Mouse (Mus musculus) kidney, embryonic 14.5 days (tissue): ENCODE measurements at regions not wholly inside any gene's neighbourhood (a gene's known extent, or its start where the extent isn't known, plus 50 kb on each side); places are given as distances from the start of the nearest gene placed in this dataset.

Experiments
- ATAC-seq: fragments of 200-750 bp; cut with Nextera tagmentation; 2 replicates; pipeline ENCODE4 v1.8.0; 2017; ENCODE audit warnings: moderate number of reproducible peaks, mild to moderate bottlenecking, moderate TSS enrichment, moderate library complexity; ENCODE audit not compliant: low FRiP score, low TSS enrichment
- H3K27ac ChIP-seq: fragments of 300-500 bp; sonication (generic); 2 replicates; pipeline ENCODE4 v1.5.1; 2014; ENCODE audit warnings: low read depth, mild to moderate bottlenecking, low read length, moderate library complexity, mixed read lengths
- H3K27me3 ChIP-seq: fragments of 300-500 bp; sonication (generic); 2 replicates; pipeline ENCODE4 v1.6.1; 2014; ENCODE audit warnings: mild to moderate bottlenecking, low read length; ENCODE audit not compliant: control insufficient read depth, insufficient read depth
- H3K36me3 ChIP-seq: fragments of 300-500 bp; sonication (generic); 2 replicates; pipeline ENCODE4 v1.6.1; 2014; ENCODE audit warnings: low read length, mixed read lengths; ENCODE audit not compliant: control insufficient read depth, insufficient read depth
- H3K4me1 ChIP-seq: fragments of 300-500 bp; sonication (generic); 2 replicates; pipeline ENCODE4 v1.6.1; 2014; ENCODE audit warnings: low read length, mixed read lengths; ENCODE audit not compliant: control insufficient read depth, insufficient read depth
- H3K4me2 ChIP-seq: fragments of 300-500 bp; sonication (generic); replicated peaks from 2 replicates; pipeline ENCODE4 v1.6.1; 2014; ENCODE audit warnings: low read depth, mild to moderate bottlenecking, low read length
- H3K4me3 ChIP-seq: fragments of 300-500 bp; sonication (generic); 2 replicates; pipeline ENCODE4 v1.5.1; 2014; ENCODE audit warnings: mild to moderate bottlenecking, low read length
- H3K9ac ChIP-seq: fragments of 300-500 bp; sonication (generic); 2 replicates; pipeline ENCODE4 v1.6.1; 2014; ENCODE audit warnings: low read depth, mild to moderate bottlenecking, low read length, moderate library complexity
- H3K9me3 ChIP-seq: fragments of 300-500 bp; sonication (generic); 2 replicates; pipeline ENCODE4 v1.6.1; 2016; ENCODE audit warnings: low read length; ENCODE audit not compliant: control insufficient read depth
- WGBS: fragments of 180-500 bp; shearing (Covaris S2); extraction: QIAGEN DNeasy Blood & Tissue Kit; methylation state at CpG from one replicate; pipeline ENCODE4 v1.1.7; 2014; 5-methylcytosine and 5-hydroxymethylcytosine counted together

DNA sequence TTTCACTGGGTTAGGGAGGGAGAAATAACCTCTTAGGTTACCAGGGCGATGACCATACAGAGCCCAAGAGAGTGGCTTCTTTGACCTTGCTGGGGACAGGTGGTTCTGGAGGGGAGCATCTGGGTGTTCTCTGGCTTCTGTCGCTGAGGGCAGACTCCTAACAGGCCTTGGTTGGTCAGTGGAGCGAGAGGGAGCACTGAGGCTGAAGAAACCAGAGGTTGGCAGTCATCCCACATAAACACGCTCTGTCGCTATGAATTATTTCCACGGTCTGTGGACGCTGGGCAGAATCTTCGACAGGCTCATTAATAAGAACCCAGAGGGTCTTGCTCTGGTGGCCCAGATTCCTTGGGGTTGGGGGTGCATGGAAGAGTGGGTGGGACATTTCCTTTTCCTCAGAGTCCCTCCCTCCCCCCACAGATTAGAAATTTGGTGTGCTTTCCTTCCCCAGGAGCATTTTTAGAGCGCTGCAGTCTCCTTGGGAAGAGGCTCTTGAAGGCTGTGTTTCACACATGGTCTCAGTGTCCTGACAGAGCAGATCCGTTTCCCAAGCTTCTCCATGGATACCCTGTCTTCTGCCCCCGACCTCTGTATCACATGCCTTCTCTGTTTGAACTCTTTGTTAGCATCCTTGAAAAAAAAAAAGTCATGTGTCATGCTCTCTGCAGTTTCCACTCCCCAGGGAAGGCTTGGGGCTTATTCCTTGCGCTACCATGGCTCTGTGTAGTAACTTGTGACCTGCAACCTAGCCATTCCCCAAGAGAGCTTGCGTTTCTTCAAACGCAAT is 190.1 kb downstream of the 4933412E24Rik start:
- no peaks in the 10 kb centered on the region; the same call in 1 of the 2 replicates for H3K27me3 ChIP-seq
- H3K9ac ChIP-seq = no peak overlapping the region
- H3K36me3 ChIP-seq = no peaks in the 10 kb centered on the region
- peak; percentile 76 for ATAC-seq
- WGBS = 14% methylated on average over 14 of the region's 14 CpGs
- H3K27ac ChIP-seq = peak overlapping the region; percentile 37; the same call in 1 of the 2 replicates
- no peak overlapping the region; the same call in 1 of the 2 replicates for H3K4me2 ChIP-seq
- H3K9me3 ChIP-seq = no peaks in the 10 kb centered on the region
- peaks cover 35% of the 10 kb centered on the region for H3K4me1 ChIP-seq
- no peak overlapping the region for H3K4me3 ChIP-seq

DNA sequence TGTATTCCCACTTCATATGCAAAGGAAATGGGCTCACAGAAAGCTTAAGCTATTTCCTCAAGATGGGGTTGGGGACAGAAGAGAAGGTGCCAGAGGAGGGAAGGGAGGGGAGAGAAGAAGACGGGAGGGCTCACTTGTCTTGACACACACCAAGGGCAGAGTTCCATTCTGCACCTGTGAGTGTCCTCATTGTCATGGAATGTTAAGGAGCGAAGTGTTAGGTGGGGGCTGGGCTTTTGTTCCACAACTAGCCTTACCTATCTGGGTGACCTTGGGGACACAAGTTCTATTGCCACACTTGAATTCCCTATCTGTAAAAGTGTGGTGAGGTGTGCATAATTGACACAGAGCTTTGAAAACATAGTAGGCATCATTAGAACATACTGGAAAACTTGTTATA is 192.5 kb downstream of the 4933412E24Rik start:
- H3K9me3 ChIP-seq = no peaks in the 10 kb centered on the region
- no peak for ATAC-seq
- no peaks in the 10 kb centered on the region for H3K36me3 ChIP-seq
- H3K4me2 ChIP-seq = no peak overlapping the region
- no peaks in the 10 kb centered on the region; the same call in 1 of the 2 replicates for H3K27me3 ChIP-seq
- H3K4me1 ChIP-seq = peaks cover 35% of the 10 kb centered on the region
- H3K9ac ChIP-seq = no peak overlapping the region
- 57% methylated on average over 2 of the region's 2 CpGs for WGBS
- no peak overlapping the region for H3K4me3 ChIP-seq
- H3K27ac ChIP-seq = no peak overlapping the region

DNA sequence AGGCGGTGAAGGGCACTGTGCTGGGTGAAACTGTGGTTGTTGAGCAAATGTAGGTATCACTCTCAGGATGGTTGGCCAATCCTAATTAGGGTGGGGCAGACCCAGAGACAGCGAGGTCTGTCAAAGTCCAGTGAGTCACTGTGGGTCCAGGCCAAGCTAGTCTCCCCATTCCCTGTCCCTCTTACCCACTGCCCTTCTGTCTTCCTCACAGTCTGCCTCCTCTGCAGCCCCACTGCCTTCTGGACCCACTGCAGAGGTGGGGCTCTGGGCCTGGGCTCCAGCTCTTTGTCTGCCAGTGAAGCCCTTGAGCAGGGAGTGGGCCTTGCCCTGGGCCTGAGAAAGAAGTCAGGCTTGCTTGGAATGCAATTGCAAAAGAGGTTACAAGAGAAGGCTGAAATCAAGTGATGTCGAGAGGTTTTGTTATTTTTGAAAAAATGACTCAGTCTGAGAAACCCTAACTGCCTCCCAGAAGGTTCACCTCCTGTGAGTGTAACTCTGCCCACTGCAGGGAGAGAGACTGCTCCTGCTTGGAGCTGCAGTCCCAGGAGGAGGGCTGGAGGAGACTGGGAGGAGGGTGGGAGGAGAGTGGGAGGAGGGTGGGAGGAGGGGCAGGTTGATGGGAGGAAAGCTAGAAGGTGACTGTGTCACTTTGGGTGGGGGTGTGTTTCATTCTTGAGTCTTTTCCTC is 193.3 kb downstream of the 4933412E24Rik start:
- Histone ChIP-seq H3K36me3 (no peaks in the 10 kb centered on the region), H3K9ac (no peak overlapping the region), H3K4me1 (peaks cover 35% of the 10 kb centered on the region), H3K27me3 (no peaks in the 10 kb centered on the region), H3K4me3 (no peak overlapping the region), H3K4me2 (no peak overlapping the region), H3K27ac (peak overlapping the region; percentile 48; the same call in 1 of the 2 replicates), H3K9me3 (no peaks in the 10 kb centered on the region)
- ATAC-seq = peak; percentile 71
- WGBS = 48% methylated on average over 3 of the region's 3 CpGs

DNA sequence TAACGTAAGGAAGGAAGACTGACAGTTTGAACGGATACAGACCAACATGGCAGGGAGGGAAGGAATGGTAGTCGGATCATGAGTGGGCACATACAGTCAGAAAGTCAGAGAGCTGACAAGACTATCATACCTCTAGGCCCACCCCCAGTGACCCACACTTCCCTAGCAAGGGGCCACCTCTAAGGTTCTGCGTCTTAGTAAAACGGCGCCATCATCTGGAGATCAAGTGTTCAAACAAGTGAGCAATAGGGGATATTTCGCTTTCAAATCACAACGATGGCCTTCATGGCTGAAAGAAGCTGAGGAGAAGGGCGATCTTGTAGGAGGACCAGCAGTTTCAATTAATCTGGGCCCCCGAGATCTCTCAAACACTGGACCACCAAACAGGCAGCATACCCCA is 196.1 kb downstream of the 4933412E24Rik start:
- 78% methylated on average over 10 of the region's 10 CpGs for WGBS
- ATAC-seq = no peak

DNA sequence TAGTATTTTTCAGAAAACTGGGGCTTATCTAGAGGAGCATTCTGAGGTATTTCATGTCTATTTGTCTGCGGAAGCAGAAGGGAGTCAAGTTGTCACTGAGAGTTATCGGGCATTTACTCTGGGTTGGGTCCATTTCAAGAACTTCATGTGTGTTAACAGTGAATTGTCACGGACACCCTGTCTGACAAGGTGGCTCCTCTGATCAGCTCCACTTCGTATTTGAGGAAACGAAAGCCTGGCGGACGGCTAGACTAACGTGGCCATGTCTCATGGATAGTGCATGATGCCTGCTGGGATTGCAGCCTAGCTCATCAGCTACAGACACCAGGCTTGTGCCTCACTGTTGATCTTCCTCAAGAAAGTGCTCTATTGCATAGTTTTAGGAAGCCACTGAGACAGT is 200.4 kb downstream of the 4933412E24Rik start:
- H3K27me3 ChIP-seq = no peaks in the 10 kb centered on the region
- no peak overlapping the region for H3K4me2 ChIP-seq
- H3K36me3 ChIP-seq = no peaks in the 10 kb centered on the region
- no peak for ATAC-seq
- 92% methylated on average over 8 of the region's 8 CpGs for WGBS
- no peak overlapping the region for H3K9ac ChIP-seq
- no peak overlapping the region for H3K27ac ChIP-seq
- H3K9me3 ChIP-seq = no peaks in the 10 kb centered on the region
- H3K4me3 ChIP-seq = no peak overlapping the region
- H3K4me1 ChIP-seq = no peaks in the 10 kb centered on the region

More for the DNA sequence above, 196.1 kb downstream of the 4933412E24Rik start:
- Histone ChIP-seq H3K9me3 (no peaks in the 10 kb centered on the region), H3K4me1 (peaks cover 13% of the 10 kb centered on the region), H3K27ac (no peak overlapping the region), H3K36me3 (no peaks in the 10 kb centered on the region), H3K4me2 (no peak overlapping the region), H3K9ac (no peak overlapping the region), H3K4me3 (no peak overlapping the region), H3K27me3 (no peaks in the 10 kb centered on the region)

DNA sequence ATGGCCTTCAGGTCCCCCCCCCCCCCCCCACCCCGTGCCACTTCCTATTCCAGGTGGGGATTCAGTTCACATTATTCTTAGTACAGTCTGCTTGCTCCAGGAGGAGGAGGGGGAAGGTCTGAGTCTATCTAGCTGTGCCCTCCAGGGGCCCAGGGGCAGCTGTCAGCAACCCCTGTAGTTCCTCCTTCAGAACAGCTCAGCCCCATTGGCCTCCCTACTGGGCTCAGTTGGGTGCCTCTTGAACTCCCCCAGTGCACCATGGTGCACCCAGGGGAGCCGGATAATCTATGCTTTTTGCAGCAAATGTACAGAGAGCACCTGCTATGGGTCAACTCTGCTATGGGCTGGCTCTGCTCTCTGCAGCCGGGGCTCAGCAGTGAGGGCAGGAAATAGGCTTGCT is 204.8 kb downstream of the 4933412E24Rik start:
- no peak for ATAC-seq
- 50% methylated on average over 3 of the region's 3 CpGs for WGBS
- Histone ChIP-seq H3K4me3 (no peak overlapping the region), H3K27ac (no peak overlapping the region), H3K9ac (no peak overlapping the region), H3K9me3 (no peaks in the 10 kb centered on the region), H3K4me2 (no peak overlapping the region), H3K36me3 (no peaks in the 10 kb centered on the region), H3K27me3 (no peaks in the 10 kb centered on the region), H3K4me1 (no peaks in the 10 kb centered on the region)

DNA sequence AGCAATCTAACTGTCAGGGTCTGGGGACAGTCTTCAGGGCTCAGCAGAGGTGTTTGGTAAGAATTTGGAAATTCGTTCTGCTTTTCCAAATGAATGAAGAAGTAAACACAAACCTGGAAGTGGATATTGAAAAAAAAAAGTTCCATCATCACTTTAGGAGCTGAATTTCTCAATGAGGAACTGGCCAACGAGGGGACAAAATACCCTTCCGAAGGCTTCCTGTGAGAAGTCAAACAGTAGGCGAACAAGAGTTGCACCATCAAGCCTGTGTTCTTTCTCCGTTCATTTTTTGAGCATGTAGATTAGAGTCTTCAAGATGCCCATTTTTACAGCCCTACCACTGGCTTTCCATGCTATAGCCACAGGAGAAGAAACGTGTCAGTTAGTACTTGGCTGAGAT is 207.1 kb downstream of the 4933412E24Rik start:
- Histone ChIP-seq H3K27ac (no peak overlapping the region), H3K36me3 (no peaks in the 10 kb centered on the region), H3K9ac (no peak overlapping the region), H3K4me3 (no peak overlapping the region), H3K4me1 (no peaks in the 10 kb centered on the region), H3K4me2 (no peak overlapping the region), H3K27me3 (no peaks in the 10 kb centered on the region), H3K9me3 (no peaks in the 10 kb centered on the region)
- ATAC-seq = no peak
- WGBS = 94% methylated on average over 6 of the region's 6 CpGs

DNA sequence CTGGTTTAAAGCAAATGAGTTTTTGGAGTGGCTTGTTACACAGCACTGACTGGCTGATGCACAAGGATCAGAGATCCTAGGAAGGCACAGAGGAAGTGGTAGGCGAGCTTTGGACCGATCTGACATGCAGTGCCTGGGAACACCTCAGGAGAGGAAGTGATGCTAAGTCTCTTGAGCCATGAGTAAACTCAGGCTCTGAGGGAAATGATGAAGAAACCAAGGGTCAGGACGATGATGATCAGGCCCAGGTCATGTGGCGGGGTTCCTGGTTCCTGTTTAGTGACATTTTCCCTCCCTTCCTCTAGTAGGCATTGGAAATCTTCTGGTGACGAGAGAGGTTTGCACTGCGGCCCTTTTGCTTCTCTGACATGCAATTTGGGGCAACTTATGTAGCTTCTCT is 208.7 kb downstream of the 4933412E24Rik start:
- no peak overlapping the region for H3K4me3 ChIP-seq
- no peak overlapping the region for H3K4me2 ChIP-seq
- no peak overlapping the region for H3K27ac ChIP-seq
- H3K9ac ChIP-seq = no peak overlapping the region
- no peaks in the 10 kb centered on the region for H3K9me3 ChIP-seq
- no peaks in the 10 kb centered on the region for H3K27me3 ChIP-seq
- ATAC-seq = no peak
- no peaks in the 10 kb centered on the region for H3K4me1 ChIP-seq
- 87% methylated on average over 6 of the region's 6 CpGs for WGBS
- no peaks in the 10 kb centered on the region for H3K36me3 ChIP-seq

DNA sequence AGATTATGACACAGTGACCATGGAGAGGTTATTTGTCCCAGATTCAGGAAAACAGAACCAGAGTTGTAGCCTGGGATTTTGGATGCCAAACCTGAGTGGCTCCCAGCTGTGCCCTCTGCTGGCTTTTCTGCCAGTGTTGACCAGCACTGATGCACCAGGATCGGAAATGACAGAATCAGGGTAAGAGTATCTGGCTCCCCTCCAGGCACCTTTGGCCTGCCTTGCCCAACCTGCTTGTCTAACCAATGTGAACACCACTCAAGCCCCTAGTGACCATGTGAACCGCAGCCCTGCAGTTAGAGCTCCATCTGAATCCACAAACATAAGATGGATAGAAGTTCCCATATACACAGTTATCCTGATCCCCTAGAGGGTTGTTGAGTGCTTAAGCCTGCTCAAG is 210.6 kb downstream of the 4933412E24Rik start:
- Histone ChIP-seq H3K9me3 (no peaks in the 10 kb centered on the region), H3K4me3 (no peak overlapping the region), H3K9ac (no peak overlapping the region), H3K27me3 (no peaks in the 10 kb centered on the region), H3K36me3 (no peaks in the 10 kb centered on the region), H3K4me1 (no peaks in the 10 kb centered on the region), H3K27ac (no peak overlapping the region), H3K4me2 (no peak overlapping the region)
- no peak for ATAC-seq
- WGBS = 77% methylated on average over 2 of the region's 2 CpGs
